Mouse (Mus musculus): ENCODE measurements at regions not wholly inside any gene's neighbourhood (a gene's known extent, or its start where the extent isn't known, plus 50 kb on each side); places are given as distances from the start of the nearest gene placed in this dataset.

- in situ Hi-C loops (cut with MboI; ENCODE audit: unreplicated experiment in 2 of 2), result no loop called here
Measured at GRCm38 (mm10) chr2:170259662-170260457, 112.0 kb upstream of the Zfp217 start.

DNA sequence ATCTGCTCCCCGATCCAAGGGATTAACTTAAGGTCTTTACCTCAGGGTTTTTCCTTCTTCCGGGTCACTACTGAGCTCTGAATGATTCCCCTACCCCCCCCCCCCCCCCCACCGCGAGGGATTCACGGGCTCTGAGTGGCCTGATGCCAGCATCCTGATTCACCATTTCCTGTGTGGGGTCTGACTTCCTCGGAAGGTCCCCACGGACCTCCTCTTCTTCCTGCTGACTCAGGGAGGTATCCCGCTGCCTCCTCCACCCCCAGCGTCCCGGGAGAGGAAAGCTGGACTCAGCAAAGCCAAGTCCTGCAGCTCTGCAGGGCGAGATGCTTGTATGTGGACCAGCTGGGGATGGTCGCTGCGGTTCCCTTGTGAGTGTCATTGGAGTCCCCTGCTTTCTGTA is 110.5 kb upstream of the Zfp217 start:
- in situ Hi-C loops (cut with MboI; ENCODE audit: unreplicated experiment in 2 of 2), result no loop called here

DNA sequence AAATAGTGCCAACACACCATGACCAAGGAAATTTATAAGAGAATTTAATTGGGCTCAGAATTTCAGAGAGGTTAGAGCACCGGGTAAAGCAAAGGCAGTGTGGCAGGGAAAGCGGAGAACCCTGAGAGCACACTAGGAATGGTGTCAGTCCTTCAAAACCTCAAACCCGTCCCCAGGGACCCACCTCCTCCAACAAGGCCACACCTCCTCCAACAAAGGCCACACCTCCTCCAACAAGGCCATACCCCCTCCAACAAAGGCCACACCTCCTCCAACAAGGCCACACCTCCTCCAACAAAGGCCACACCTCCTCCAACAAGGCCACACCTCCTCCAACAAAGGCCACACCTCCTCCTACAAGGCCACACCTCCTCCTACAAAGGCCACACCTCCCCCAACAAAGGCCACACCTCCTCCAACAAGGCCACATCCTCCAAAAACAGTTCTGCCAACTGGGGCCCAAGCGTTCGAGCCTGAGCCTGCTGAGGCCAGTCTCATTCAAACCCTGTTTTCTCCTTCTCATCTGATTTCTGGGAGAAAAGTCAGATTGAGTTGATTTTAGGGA is 109.8 kb upstream of the Zfp217 start:
- in situ Hi-C loops (cut with MboI; ENCODE audit: unreplicated experiment in 2 of 2), result no loop called here

DNA sequence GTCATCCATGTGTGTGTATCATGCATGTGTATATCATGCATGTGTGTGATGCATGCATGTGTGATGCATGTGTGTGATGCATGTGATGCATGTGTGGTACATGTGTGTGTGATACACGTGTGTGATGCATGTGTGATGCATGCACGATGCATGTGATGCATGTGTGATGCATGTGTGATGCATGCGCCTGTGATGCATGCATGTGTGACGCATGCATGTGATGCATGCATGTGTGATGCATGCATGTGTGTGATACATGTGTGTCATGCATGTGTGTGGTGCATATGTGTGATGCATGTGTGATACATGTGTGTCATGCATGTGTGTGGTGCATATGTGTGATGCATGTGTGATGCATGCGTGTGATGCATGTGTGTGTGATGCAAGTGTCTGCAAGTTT is 108.1 kb upstream of the Zfp217 start:
- in situ Hi-C loops (cut with MboI; ENCODE audit: unreplicated experiment in 2 of 2), result no loop called here

DNA sequence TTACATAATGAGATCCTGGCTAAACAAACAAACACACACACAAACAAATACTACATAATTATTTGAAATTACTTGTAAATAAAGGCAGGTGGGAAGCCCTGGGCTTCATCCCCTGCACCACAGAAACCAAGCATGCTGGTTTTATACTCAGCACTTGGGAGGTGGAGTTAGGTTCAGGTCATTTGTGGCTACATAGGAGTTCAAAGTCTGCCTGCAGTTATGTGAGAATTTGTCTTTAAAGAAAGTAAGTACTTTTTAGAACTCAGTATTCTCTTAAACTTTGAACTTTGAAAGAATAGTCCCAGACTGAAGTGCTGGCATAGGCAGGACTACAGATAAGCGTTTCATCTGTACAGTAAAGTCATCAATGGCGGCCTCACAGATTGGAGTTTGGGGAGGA is 107.6 kb upstream of the Zfp217 start:
- in situ Hi-C loops (cut with MboI; ENCODE audit: unreplicated experiment in 2 of 2), result no loop called here

DNA sequence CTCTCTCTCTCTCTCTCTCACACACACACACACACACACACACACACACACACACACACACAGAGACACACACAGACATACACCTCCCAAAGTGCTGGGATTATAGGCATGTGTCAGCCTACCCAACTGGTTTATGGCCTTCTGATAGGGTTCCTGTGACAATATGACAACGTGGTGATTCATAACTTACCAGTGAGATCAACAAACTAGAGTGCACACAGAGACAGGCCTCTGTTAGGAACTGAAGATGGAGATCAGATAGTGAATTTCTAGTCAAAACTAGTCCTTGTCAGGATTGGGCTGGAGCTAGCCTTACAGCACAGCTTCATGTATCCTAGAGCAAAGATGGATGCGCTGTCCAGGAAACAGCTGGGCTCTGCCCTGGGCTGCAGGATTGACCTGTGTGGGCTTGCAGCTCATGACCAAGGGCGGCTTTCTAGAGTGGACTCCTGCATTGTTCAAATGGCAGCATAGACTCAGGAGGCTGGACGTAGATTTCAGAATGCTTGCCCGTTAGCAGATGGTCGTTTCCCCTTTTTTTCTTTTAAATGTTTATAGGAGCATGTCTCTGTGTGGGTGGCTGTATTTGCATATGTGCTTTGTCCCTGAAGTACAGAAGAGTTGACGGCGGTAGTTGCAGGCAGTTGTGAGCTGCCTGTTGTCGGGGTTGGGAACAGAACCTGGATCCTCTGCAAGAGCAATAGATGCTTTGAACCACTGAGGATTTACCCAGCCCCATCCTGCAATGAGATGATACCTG is 106.0 kb upstream of the Zfp217 start:
- in situ Hi-C loops (cut with MboI; ENCODE audit: unreplicated experiment in 2 of 2), result loop anchor here (5.0 kb wide), 3 partner anchors 63 to 127 kb away; no protein-coding TSS in a partner anchor

DNA sequence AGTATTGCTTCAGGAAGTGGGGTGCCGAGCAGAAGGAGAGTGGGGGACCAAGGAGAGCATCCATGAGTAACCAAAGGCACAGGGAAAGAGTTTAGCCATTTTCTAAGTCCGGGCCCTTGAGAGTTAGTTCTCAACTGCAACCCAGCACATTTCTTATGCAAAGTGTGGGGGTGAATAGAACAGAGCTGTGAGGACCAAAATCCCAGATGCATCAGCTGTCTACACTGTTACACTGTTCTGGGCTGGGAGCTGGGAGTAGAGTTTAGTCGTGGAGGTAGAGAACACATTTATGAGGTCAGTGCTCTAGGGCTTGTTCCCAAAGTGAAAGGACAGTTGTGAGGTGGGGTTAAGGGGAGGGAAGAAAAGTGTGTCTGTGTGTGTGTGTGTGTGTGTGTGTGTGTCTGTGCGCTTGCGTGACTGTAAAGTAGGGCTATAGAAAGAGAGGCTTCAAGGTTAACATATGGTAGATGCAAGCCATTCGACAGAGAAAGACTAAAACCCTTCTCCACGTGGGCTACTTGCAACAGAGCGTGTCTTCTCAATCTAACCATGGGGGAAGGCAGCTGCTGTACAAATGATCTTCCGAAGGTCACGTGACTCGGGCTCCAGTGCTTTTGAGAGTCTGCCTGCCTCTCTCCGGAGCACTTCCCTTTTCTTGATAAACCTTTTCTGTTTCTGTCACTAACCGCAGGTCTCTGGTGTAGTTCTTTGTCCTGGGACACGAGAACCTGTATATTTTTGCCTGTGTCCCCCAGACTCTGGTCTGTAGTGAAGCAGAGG is 104.5 kb upstream of the Zfp217 start:
- in situ Hi-C loops (cut with MboI; ENCODE audit: unreplicated experiment in 2 of 2), result loop anchor here (5.0 kb wide), 3 partner anchors 65 to 125 kb away; no protein-coding TSS in a partner anchor

DNA sequence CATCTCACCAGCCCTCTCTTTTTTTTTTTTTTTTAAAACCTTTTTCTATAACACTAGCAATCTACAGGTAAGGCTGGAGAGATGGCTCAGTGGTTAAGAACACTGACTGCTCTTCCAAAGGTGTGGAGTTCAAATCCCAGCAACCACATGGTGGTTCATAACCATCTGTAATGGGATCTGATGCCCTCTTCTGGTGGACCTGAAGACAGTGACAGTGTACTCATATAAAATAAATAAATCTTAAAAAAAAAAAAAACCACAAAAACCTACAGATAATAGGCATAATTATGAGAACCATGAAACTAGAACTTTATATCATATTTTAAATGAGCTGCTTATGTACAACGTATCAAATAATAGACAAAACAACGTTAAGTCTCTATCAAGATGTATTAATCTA is 102.8 kb upstream of the Zfp217 start:
- in situ Hi-C loops (cut with MboI; ENCODE audit: unreplicated experiment in 2 of 2), result loop anchor here (5.0 kb wide), 3 partner anchors 67 to 123 kb away; no protein-coding TSS in a partner anchor

GRCm38 (mm10) chr2:170247702-170248445 is 100.0 kb upstream of the Zfp217 start:
- in situ Hi-C loops (cut with MboI; ENCODE audit: unreplicated experiment in 2 of 2), result loop anchor here (25.0 kb wide), 2 partner anchors 264 to 1286 kb away; partner anchors contain the start of gene Zfp64 (in 2 of the 2)

DNA sequence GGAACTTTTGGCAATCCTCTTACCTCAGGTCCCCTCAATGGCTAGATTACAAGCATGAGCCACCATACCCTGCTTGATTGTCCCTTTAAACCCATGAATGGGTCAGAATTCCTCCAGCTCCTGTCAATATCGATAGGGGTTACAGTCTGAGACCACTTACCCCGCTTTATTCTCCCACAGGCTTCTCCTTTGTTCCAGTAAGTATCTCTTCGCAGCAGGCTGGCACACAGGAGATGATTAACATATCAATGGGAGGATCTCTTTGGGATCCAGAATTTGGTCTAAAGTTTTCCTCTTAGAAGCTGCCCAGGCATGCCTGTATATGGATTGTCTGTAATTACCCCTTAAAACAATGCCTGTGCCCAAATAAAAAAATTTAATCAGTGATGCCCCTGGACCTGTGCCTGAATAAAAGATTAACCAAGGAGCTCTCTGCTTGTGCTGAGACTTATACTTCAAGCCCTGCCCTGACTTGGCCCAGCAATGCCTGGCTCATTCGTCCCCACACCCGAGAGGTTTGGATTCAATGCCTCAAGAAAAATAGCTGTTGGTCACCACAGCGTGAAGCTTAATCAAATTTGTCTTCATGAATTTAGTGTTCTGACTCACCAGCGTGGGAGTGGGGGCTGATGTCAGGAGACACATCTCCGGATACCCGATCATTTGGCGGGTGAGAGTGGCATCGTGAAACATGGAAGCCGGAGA is 97.9 kb upstream of the Zfp217 start:
- in situ Hi-C loops (cut with MboI; ENCODE audit: unreplicated experiment in 2 of 2), result loop anchor here (25.0 kb wide), 2 partner anchors 267 to 1283 kb away; partner anchors contain the start of gene Zfp64 (in 2 of the 2)

- in situ Hi-C loops (cut with MboI; ENCODE audit: unreplicated experiment in 2 of 2), result loop anchor here (25.0 kb wide), 2 partner anchors 268 to 1282 kb away; partner anchors contain the start of gene Zfp64 (in 2 of the 2)
Measured at GRCm38 (mm10) chr2:170244108-170244507, 96.2 kb upstream of the Zfp217 start.

DNA sequence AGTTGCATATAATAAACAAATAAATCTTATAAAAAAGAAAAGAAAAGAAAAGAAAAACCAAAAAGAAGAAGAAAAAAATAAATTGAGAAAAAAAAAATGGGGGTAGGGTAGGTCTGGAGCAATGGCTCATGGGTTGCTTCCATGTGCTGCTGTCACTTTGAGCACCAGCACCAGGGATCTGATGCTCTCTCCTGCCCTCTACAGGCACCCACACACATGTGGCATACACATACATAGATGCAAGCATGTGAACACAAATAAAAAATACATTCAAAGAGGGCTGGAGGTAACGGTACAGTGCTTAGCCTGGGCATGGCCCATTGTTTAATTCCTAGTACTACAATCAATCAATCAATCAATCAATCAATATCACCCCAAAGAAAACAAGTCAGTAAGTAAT is 90.1 kb upstream of the Zfp217 start:
- in situ Hi-C loops (cut with MboI; ENCODE audit: unreplicated experiment in 2 of 2), result loop anchor here (25.0 kb wide), 2 partner anchors 274 to 1276 kb away; partner anchors contain the start of gene Zfp64 (in 2 of the 2)

DNA sequence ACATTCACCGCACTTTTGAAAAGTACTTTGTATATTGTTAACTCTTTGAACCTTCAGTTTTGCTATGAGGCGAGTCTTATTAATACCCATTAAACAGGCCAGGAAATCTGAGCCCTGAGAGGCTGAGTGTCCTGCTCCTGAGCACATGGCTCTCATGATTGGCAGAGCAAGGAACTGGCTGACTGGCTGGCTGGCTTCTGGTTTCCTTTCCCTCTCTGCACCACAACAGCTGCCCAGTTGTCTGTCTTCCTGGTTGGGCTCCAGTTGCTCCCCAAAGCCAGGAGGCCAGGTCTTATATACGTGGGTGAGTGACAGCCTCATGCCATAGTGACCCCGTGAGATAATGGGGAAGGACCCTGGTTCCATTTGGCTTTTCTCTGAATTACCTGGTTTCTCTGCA is 85.5 kb upstream of the Zfp217 start:
- in situ Hi-C loops (cut with MboI; ENCODE audit: unreplicated experiment in 2 of 2), result loop anchor here (25.0 kb wide), 2 partner anchors 279 to 1271 kb away; partner anchors contain the start of gene Zfp64 (in 2 of the 2)

- in situ Hi-C loops (cut with MboI; ENCODE audit: unreplicated experiment in 2 of 2), result loop anchor here (25.0 kb wide), 2 partner anchors 283 to 1267 kb away; partner anchors contain the start of gene Zfp64 (in 2 of the 2)
Measured at GRCm38 (mm10) chr2:170229461-170230080, 81.7 kb upstream of the Zfp217 start.

DNA sequence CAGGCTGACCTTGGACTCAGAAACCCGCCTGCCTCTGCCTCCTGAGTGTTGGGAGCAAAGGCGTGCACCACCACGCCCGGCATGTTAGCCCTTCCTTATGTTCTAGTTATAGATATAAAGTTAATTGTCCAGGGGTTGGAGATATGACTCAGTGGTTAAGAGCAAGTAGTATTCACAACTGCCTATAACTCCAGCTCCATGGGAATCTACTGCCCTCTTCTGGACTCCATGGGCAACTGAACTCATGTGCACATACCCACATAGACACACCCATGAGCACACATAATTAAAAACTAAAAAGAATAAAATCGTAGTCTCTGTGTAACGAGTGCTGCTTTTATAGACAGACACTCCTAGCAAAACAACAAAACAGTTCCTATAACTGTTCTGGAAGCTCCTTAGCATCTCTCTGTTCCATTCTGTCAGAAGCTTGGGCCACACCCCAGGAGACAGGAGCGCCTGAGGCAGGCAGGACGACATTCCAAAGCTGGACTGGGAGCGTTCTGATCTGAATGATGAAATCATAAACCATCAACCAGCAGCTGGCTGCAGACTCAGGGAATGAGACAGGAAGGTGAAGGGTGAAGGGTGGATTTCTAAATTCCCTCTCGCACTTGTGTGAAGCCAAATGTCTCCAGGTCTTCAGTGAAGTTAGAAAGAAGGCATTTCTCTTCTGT is 80.6 kb upstream of the Zfp217 start:
- in situ Hi-C loops (cut with MboI; ENCODE audit: unreplicated experiment in 2 of 2), result loop anchor here (25.0 kb wide), 2 partner anchors 284 to 1266 kb away; partner anchors contain the start of gene Zfp64 (in 2 of the 2)

GRCm38 (mm10) chr2:170223872-170224271 is 76.0 kb upstream of the Zfp217 start:
- in situ Hi-C loops (cut with MboI; ENCODE audit: unreplicated experiment in 2 of 2), result no loop called here

GRCm38 (mm10) chr2:170222819-170223218 is 74.9 kb upstream of the Zfp217 start:
- in situ Hi-C loops (cut with MboI; ENCODE audit: unreplicated experiment in 2 of 2), result no loop called here

All from v-Abl transformed pro-B cells (cell line).